In the genomic region with DNA sequence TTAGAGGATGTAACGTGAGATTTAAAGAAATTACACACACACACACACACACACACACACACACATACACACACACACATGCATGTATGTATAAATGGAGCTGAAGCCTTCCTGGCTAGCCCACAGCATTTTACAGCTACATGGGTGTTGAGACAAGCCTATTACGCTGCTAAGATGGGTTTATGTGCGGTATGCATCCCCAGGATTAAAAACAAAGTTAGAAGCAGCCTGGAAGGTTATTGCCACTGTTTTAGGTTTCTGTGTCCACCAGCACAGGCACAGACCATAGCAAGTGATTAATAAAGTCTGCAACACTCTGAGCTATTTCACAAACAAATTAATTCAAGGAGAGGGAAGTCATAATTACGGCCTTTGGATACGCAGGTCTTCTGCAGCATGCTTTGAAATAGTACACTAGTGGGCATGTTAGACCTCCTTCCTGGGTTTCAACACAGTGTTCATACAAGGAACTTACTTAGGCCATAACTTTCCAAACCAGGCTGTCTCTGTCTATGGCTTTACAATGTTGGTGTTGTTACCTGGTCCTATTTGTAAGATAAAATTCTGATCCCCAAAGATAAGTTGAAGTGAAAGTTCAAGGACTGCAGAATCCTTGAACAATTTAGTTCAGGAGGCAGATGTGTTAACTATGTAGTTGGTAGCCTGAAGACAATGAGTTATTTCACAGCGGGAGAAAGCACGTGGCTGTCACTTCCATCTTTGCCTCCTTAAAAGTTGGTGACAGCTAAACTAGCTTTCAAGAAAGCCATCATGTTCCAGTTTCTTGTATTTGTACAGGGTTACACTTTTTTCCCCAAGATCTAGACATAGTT, we compare ENCODE assay signal across 8 mouse cellular contexts. TPM values are rescaled to one million over a fixed set of nuclear protein-coding genes. Genes with fewer than 3 reads are reported as not detected.
DNase-seq lines count a peak whose midpoint lies in the region; ATAC-seq lines count a peak whose summit lies in the region.

No protein-coding gene starts in this region.

- H3K36me3 ChIP-seq in embryonic facial prominence, embryonic 13.5 days: no peaks in the 10 kb centered on the region
- no peaks in the 10 kb centered on the region for H3K36me3 ChIP-seq in intestine, embryonic 15.5 days
- no peaks in the 10 kb centered on the region for H3K36me3 ChIP-seq in neural tube, embryonic 12.5 days

- H3K27me3 ChIP-seq in embryonic facial prominence, embryonic 13.5 days: no peaks in the 10 kb centered on the region
- no peaks in the 10 kb centered on the region for H3K27me3 ChIP-seq in intestine, embryonic 15.5 days (replicated peaks)
- no peaks in the 10 kb centered on the region for H3K27me3 ChIP-seq in neural tube, embryonic 12.5 days (replicated peaks)

- WGBS in embryonic facial prominence, embryonic 13.5 days: 8% methylated on average over 7 of the region's 7 CpGs
- 6% methylated on average over 7 of the region's 7 CpGs for WGBS in intestine, embryonic 15.5 days
- WGBS in neural tube, embryonic 12.5 days: 37% methylated on average over 7 of the region's 7 CpGs

- peaks cover 47% of the 10 kb centered on the region for H3K4me1 ChIP-seq in embryonic facial prominence, embryonic 13.5 days
- H3K4me1 ChIP-seq in intestine, embryonic 15.5 days (replicated peaks): peaks cover 11% of the 10 kb centered on the region
- peaks cover 20% of the 10 kb centered on the region for H3K4me1 ChIP-seq in neural tube, embryonic 12.5 days

- peak overlapping the region; percentile 87 for H3K4me3 ChIP-seq in embryonic facial prominence, embryonic 13.5 days
- peak overlapping the region; percentile 94 for H3K4me3 ChIP-seq in intestine, embryonic 15.5 days (replicated peaks)
- peak overlapping the region; percentile 84 for H3K4me3 ChIP-seq in neural tube, embryonic 12.5 days

- peak overlapping the region; percentile 95 for H3K9ac ChIP-seq in embryonic facial prominence, embryonic 13.5 days
- peak overlapping the region; percentile 92 for H3K9ac ChIP-seq in intestine, embryonic 15.5 days
- peak overlapping the region; percentile 94; the same call in 1 of the 2 replicates for H3K9ac ChIP-seq in neural tube, embryonic 12.5 days

- no peaks in the 10 kb centered on the region for H3K9me3 ChIP-seq in embryonic facial prominence, embryonic 13.5 days
- H3K9me3 ChIP-seq in intestine, embryonic 15.5 days: no peaks in the 10 kb centered on the region
- no peaks in the 10 kb centered on the region for H3K9me3 ChIP-seq in neural tube, embryonic 12.5 days

- H3K27ac ChIP-seq in embryonic facial prominence, embryonic 13.5 days: peak overlapping the region; percentile 99
- H3K27ac ChIP-seq in intestine, embryonic 15.5 days: peak overlapping the region; percentile 99
- H3K27ac ChIP-seq in neural tube, embryonic 12.5 days: no peak overlapping the region

- peak; percentile 54 for DNase-seq in adrenal gland, adult 2 months
- DNase-seq in adrenal gland, adult 18-20 months (ENCODE audit: low spot score in 2 of 2): no peak
- peak; percentile 61 for DNase-seq in 3T3-L1 (ENCODE audit: low read depth, low spot score)
- no peak for DNase-seq in adrenal gland, postnatal 36 days
- no peak for DNase-seq in urinary bladder, postnatal 36 days (ENCODE audit: low spot score in 2 of 2)

- ATAC-seq in embryonic facial prominence, embryonic 13.5 days (ENCODE audit: insufficient number of reproducible peaks, insufficient read depth, low FRiP score, low TSS enrichment, low read depth): no peak
- no peak for ATAC-seq in intestine, embryonic 15.5 days
- ATAC-seq in neural tube, embryonic 12.5 days (ENCODE audit: low FRiP score, low read depth): no peak

- peak overlapping the region; percentile 69 for H3K4me2 ChIP-seq in embryonic facial prominence, embryonic 13.5 days
- H3K4me2 ChIP-seq in intestine, embryonic 15.5 days (replicated peaks): peak overlapping the region; percentile 62
- peak overlapping the region; percentile 71 for H3K4me2 ChIP-seq in neural tube, embryonic 12.5 days (replicated peaks)

RNA-seq across cellular contexts. Expression of a gene that starts 29.7 kb away (rescaled TPM):
- total RNA-seq in adrenal gland, adult 2 months (2021): 100 to 1,000 TPM; 563 to 574 TPM
- 174 and 252 TPM in 2 replicates for polyA plus RNA-seq in adrenal gland, adult 2 months (2012; rRNA removed)
- 100 to 1,000 TPM; 503 to 531 TPM for total RNA-seq in adrenal gland, adult 18-20 months (2021)
- 99.5 and 101 TPM in 2 replicates for polyA plus RNA-seq in embryonic facial prominence, embryonic 13.5 days (2015; fragmentation: Nextera tagmentation; extraction: Ambion mirVana)
- polyA plus RNA-seq in intestine, embryonic 15.5 days (2015; fragmentation: Nextera tagmentation; extraction: Ambion mirVana): 107 and 119 TPM in 2 replicates
- 45.2 and 45.6 TPM in 2 replicates for polyA plus RNA-seq in neural tube, embryonic 12.5 days (2016; fragmentation: Nextera tagmentation; extraction: Ambion mirVana)
- 100 to 1,000 TPM; 504 to 609 TPM for total RNA-seq in adrenal gland, postnatal 36 days (2021)

Comparison
In these comparisons a context has a peak if more than half of its experiments do, and no peak if none do; other contexts are left out.
1. DNase-seq: peak in adrenal gland, adult 2 months (single experiment) and 3T3-L1 (single experiment); none in adrenal gland, adult 18-20 months (0 of 2), adrenal gland, postnatal 36 days (0 of 2) and urinary bladder, postnatal 36 days (0 of 2).
2. Peak in every context shown above with its lines, with median percentiles within 50 percentile points of each other: H3K4me2 ChIP-seq, H3K4me3 ChIP-seq and H3K9ac ChIP-seq.